Comparison of ENCODE assay signal across 8 mouse cellular contexts in the genomic region with DNA sequence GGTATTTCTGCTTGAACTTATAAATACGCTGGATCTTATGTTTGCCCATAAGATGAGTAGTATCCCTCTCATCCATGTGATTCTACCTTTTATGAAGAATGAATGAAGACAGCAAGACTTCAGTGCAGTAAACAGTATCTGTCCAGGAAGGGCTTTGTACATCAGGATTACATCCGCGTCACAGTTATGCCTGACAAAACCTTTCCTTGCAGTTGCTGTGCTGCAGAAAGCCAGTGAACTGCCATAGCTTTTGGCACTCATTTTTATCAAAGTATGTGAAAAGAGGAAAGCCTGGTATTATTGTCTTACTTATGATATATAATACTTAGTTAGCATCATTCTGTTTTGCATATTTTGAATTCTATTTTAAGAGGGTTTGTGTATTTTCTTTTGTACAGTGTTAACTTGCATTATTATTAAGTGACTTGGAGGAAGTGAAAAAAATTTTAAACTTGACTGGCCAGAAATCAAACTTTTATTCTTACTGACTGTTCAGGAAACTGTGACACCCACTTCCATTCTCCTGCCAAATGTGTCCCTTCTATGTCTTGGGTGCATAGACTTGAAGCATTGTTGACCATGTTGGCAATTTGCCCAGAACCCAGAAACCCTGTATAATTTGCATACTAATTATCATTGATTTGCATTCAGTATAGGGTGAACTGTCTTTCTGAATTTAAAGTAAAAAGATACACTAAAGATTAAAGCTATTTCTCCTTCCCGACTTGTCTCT. TPM values are rescaled to one million over a fixed set of nuclear protein-coding genes. Genes with fewer than 3 reads are reported as not detected.
DNase-seq lines count a peak whose midpoint lies in the region; ATAC-seq and TF ChIP-seq lines count a peak whose summit lies in the region.
"Had no signal": no experiment of that assay in that cellular context is flagged by ENCODE, and none has a peak within 500 bp of the region (broad histone marks: within the 10 kb centered on the region; RNA-seq: fewer than 3 reads in every experiment).

No protein-coding gene starts in this region.

- H3K4me3 ChIP-seq in layer of hippocampus, adult 2 months = no peak overlapping the region
- H3K4me3 ChIP-seq in forebrain, embryonic 13.5 days = no peak overlapping the region
- H3K4me3 ChIP-seq: lung, embryonic 15.5 days had no signal

- H3K9me3 ChIP-seq in forebrain, embryonic 13.5 days (replicated peaks) = no peaks in the 10 kb centered on the region
- H3K9me3 ChIP-seq: lung, embryonic 15.5 days had no signal

- H3K9ac ChIP-seq in forebrain, embryonic 13.5 days = no peak overlapping the region
- H3K9ac ChIP-seq: lung, embryonic 15.5 days had no signal

- TF ChIP-seq CTCF in layer of hippocampus, adult 2 months (conservative IDR thresholded peaks at IDR 0.05) = no peak

- no peak overlapping the region for H3K4me2 ChIP-seq in forebrain, embryonic 13.5 days
- H3K4me2 ChIP-seq: lung, embryonic 15.5 days had no signal

- peak overlapping the region; percentile 80 for H3K27ac ChIP-seq in layer of hippocampus, adult 2 months
- H3K27ac ChIP-seq in forebrain, embryonic 13.5 days = peak overlapping the region; percentile 74
- H3K27ac ChIP-seq: lung, embryonic 15.5 days had no signal

- H3K4me1 ChIP-seq in forebrain, embryonic 13.5 days = peaks cover 27% of the 10 kb centered on the region

- DNase-seq in layer of hippocampus, adult 2 months (ENCODE audit: low spot score in 2 of 2) = peak; percentile 20 to 41
- no peak for DNase-seq in layer of hippocampus, adult 8-10 months (ENCODE audit: low spot score in 2 of 2)
- peak; percentile 75 for DNase-seq in Muller cell, postnatal 12 days (ENCODE audit: inconsistent ontology term)
- peak; percentile 25 for DNase-seq in lung, postnatal 36 days
- no peak for DNase-seq in embryo, embryonic 11 days
- DNase-seq in natural killer cell, adult 2 months (ENCODE audit: low spot score in 2 of 2) = no peak

- H3K36me3 ChIP-seq in forebrain, embryonic 13.5 days (ENCODE audit: poor library complexity, severe bottlenecking) = peaks cover 10% of the 10 kb centered on the region

- no peaks in the 10 kb centered on the region for H3K27me3 ChIP-seq in forebrain, embryonic 13.5 days
- H3K27me3 ChIP-seq: lung, embryonic 15.5 days had no signal

- WGBS in forebrain, embryonic 13.5 days = 46% methylated on average over 4 of the region's 4 CpGs

- ATAC-seq in forebrain, embryonic 13.5 days = peak; percentile 90

RNA-seq across cellular contexts. Expression of a gene that starts 52.5 kb away (rescaled TPM):
- under 1 TPM; 0.64 to 0.71 TPM for total RNA-seq in layer of hippocampus, adult 2 months (2021)
- 1 to 10 TPM in 1 of 4 experiments, under 1 TPM in 3; 0.68 to 1.7 (median 0.86) TPM for total RNA-seq in layer of hippocampus, adult 8-10 months (2022)
- polyA plus RNA-seq in forebrain, embryonic 13.5 days (2015; fragmentation: Nextera tagmentation; extraction: Ambion mirVana) = 0.67 and 0.92 TPM in 2 replicates

Comparison
In these comparisons a context has a peak if more than half of its experiments do, and no peak if none do; other contexts are left out.
1. DNase-seq: peak in layer of hippocampus, adult 2 months (2 of 2), Muller cell, postnatal 12 days (single experiment) and lung, postnatal 36 days (single experiment); none in layer of hippocampus, adult 8-10 months (0 of 2), embryo, embryonic 11 days (single experiment) and natural killer cell, adult 2 months (0 of 2).